Mouse (Mus musculus) limb, embryonic 13.5 days (tissue): ENCODE data around the gene Rmi2. TPM values are rescaled to one million over a fixed set of nuclear protein-coding genes. Genes with fewer than 3 reads are reported as not detected.

Experiments used
- ATAC-seq: fragments of 200-750 bp; cut with Nextera tagmentation; 2 replicates; pipeline ENCODE4 v1.8.0; 2017; ENCODE audit warnings: low read depth, moderate number of reproducible peaks, moderate TSS enrichment; ENCODE audit not compliant: low FRiP score
- H3K27ac ChIP-seq: fragments of 300-500 bp; sonication (generic); 2 replicates; pipeline ENCODE4 v1.5.1; 2015; ENCODE audit warnings: inconsistent platforms, mild to moderate bottlenecking, moderate library complexity
- H3K27me3 ChIP-seq: fragments of 300-500 bp; sonication (generic); 2 replicates; pipeline ENCODE4 v1.6.1; 2015; ENCODE audit warnings: mild to moderate bottlenecking, inconsistent platforms
- H3K36me3 ChIP-seq: fragments of 300-500 bp; sonication (generic); 2 replicates; pipeline ENCODE4 v1.6.1; 2015; ENCODE audit warnings: inconsistent platforms, mild to moderate bottlenecking, moderate library complexity
- H3K4me1 ChIP-seq: fragments of 300-500 bp; sonication (generic); 2 replicates; pipeline ENCODE4 v1.6.1; 2015; ENCODE audit warnings: inconsistent platforms
- H3K4me2 ChIP-seq: fragments of 300-500 bp; sonication (generic); replicated peaks from 2 replicates; pipeline ENCODE4 v1.6.1; 2015; ENCODE audit warnings: inconsistent platforms, mild to moderate bottlenecking, moderate library complexity
- H3K4me3 ChIP-seq: fragments of 300-500 bp; sonication (generic); 2 replicates; pipeline ENCODE4 v1.5.1; 2015; ENCODE audit warnings: moderate library complexity, mild to moderate bottlenecking, inconsistent platforms
- H3K9ac ChIP-seq: fragments of 300-500 bp; sonication (generic); 2 replicates; pipeline ENCODE4 v1.6.1; 2015; ENCODE audit warnings: mild to moderate bottlenecking, inconsistent platforms
- H3K9me3 ChIP-seq: fragments of 300-500 bp; sonication (generic); 2 replicates; pipeline ENCODE4 v1.6.1; 2016; ENCODE audit warnings: inconsistent platforms
- WGBS: fragments of 180-500 bp; shearing (Covaris S2); methylation state at CpG from one replicate; pipeline ENCODE4 v1.1.7; 2015; 5-methylcytosine and 5-hydroxymethylcytosine counted together
- polyA plus RNA-seq: library from polyadenylated mRNA; unstranded; fragments of >200 nt; fragmentation: Nextera tagmentation; extraction: Ambion mirVana; gene quantifications from 2 replicates; pipeline ENCODE4 v1.2.1, GENCODE M21; 2015

The Rmi2 gene
- polyA plus RNA-seq, 1 experiment from 2014 or later, result 4.8 TPM

DNA sequence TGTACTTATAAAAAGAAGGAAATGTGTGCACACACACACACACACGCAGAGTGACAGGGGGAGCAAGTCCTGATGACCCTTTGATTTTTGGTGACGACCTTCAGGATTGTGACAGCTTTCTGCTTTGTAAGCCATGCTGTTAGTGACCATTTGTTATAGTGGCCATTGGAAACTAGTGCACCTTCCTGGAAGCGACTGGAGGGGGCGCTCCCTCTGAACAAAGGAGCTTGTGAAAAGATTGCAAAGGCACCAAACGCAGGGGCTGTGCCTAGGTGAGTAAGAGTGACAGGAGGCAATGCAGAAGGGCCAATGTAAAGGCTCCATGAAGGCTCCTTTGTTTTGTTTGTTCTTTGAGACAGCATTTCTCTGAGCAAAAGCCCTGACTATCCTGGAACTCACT, 68.0 kb downstream of the Rmi2 start:
- Histone ChIP-seq H3K27ac (no peak overlapping the region), H3K9me3 (0 out of 2 replicates have a peak, but pooled peaks cover 4% of the 10 kb centered on the region), H3K4me1 (peaks cover 16% of the 10 kb centered on the region), H3K36me3 (no peaks in the 10 kb centered on the region), H3K4me2 (no peak overlapping the region), H3K9ac (no peak overlapping the region), H3K4me3 (no peak overlapping the region), H3K27me3 (no peaks in the 10 kb centered on the region)
- ATAC-seq, result no peak
- 62% methylated on average over 5 of the region's 5 CpGs for WGBS

DNA sequence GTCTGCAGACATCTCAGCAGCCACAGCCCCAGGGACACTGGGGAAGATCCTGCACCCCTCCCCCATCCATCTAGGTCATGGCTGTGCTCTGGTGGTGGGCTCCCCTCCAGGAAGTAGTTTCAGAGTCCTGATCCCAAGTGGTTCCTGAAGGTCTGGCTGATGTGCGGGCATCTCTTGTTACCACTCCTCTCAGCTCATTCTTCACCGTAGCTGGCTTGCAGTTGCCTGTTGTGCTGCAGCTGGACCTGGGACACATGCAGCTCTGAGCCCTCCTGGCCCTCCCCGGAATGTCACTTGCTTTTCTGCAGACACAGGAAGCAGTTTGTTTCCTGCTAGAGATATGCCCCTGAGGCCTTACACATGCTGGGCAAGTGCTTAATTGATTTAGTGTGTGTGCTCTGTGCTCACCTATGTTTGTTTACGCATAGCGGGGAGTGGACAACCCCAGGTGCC, 70.8 kb downstream of the Rmi2 start:
- Histone ChIP-seq H3K27ac (no peak overlapping the region), H3K9ac (no peak overlapping the region), H3K4me1 (peaks cover 16% of the 10 kb centered on the region), H3K4me3 (no peak overlapping the region), H3K27me3 (no peaks in the 10 kb centered on the region), H3K36me3 (no peaks in the 10 kb centered on the region), H3K9me3 (0 out of 2 replicates have a peak, but pooled peaks cover 4% of the 10 kb centered on the region), H3K4me2 (no peak overlapping the region)
- ATAC-seq, result no peak
- 19% methylated on average over 5 of the region's 5 CpGs for WGBS

DNA sequence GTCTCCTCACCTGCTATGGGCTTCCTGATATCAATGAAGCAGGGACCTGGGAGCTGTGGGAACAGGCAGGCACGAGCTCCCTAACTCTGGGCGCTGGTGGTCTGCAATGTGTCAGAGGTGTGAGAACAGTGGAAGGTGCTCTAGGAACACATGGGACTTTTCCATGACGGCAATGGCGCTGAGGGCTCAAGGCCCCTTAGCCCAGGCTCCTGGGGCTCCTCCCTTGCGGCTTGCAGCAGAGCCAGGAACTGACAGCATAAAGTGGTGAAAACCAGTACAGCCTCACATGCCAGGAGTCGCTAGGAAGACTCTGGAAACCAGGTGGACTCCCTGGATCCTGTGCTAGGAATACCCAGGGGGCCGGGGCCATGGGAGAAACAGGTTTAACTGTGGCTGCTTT, 75.7 kb downstream of the Rmi2 start:
- Histone ChIP-seq H3K27me3 (no peaks in the 10 kb centered on the region), H3K4me3 (no peak overlapping the region), H3K9me3 (0 out of 2 replicates have a peak, but pooled peaks cover 4% of the 10 kb centered on the region), H3K4me1 (peaks cover 12% of the 10 kb centered on the region), H3K4me2 (no peak overlapping the region), H3K27ac (no peak overlapping the region), H3K36me3 (no peaks in the 10 kb centered on the region), H3K9ac (no peak overlapping the region)
- WGBS, result 67% methylated on average over 7 of the region's 7 CpGs
- no peak for ATAC-seq

DNA sequence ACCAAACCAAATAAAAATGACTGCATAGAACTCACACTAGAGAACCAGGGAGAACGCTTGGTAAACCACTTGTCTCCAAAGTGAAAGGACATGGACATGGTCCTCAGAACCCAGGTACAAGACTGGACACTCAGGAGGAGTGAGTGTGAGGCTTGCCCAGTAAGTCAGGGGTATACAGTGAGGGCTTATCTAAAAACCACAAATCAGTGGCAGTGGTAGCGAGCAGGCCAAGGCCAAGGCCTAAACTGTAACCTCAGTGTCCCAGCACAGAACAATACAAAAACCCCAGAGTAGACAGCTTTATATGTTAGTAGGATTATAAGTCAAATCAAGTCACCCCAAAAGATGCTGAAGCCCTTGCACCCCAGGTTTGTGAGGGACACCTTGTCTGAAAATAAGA, 76.2 kb downstream of the Rmi2 start:
- Histone ChIP-seq H3K27ac (no peak overlapping the region), H3K9ac (no peak overlapping the region), H3K4me2 (no peak overlapping the region), H3K4me1 (peaks cover 7% of the 10 kb centered on the region), H3K36me3 (no peaks in the 10 kb centered on the region), H3K27me3 (no peaks in the 10 kb centered on the region), H3K4me3 (no peak overlapping the region), H3K9me3 (0 out of 2 replicates have a peak, but pooled peaks cover 4% of the 10 kb centered on the region)
- WGBS, result 87% methylated on average over 2 of the region's 2 CpGs
- ATAC-seq, result no peak

DNA sequence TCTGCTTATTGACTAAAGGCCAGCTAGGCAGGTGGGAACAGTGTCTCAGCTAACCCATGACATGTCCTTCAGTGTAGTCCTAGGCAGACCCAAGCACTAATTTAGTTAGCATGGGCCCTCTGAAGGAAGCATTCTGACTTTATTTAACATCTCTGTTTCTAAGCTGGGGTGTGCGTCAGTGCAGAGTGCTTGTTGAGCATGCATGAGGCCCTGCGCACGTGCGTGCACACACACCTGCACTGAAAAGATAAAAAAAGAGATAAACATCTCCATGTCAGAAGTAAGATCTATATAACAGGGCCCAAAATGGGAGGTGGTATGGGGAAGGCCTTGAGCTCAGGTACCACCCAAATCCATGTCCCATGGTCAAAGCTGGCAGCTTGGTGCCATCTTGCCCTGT, 80.2 kb downstream of the Rmi2 start:
- Histone ChIP-seq H3K4me3 (no peak overlapping the region), H3K36me3 (no peaks in the 10 kb centered on the region), H3K9ac (no peak overlapping the region), H3K27me3 (no peaks in the 10 kb centered on the region), H3K9me3 (no peaks in the 10 kb centered on the region), H3K4me1 (peaks cover 11% of the 10 kb centered on the region), H3K4me2 (no peak overlapping the region), H3K27ac (no peak overlapping the region)
- no peak for ATAC-seq
- WGBS, result 88% methylated on average over 4 of the region's 4 CpGs

DNA sequence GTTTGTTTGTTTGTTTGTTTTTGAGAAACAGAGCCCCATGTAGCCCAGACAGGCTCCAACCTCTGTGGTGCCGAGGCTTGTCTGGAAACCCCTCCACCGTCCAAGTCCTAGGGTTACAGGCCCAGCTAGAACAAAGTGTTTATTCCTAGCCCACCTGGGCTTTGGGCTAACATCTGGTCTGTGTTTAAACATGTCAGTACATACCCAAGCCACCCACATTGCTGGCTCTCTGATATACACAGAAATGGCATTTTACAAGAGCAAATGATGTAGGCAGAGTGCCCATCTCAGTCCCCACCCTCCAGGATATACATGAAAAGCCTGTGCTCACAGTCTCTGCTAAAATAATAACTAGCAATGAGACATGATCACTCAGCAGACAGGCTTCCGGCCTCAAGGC, 81.4 kb downstream of the Rmi2 start:
- H3K4me1 ChIP-seq, result peaks cover 11% of the 10 kb centered on the region
- no peak overlapping the region for H3K9ac ChIP-seq
- no peak overlapping the region for H3K27ac ChIP-seq
- no peak overlapping the region for H3K4me2 ChIP-seq
- no peak overlapping the region for H3K4me3 ChIP-seq
- ATAC-seq, result peak; percentile 55; the same call in 1 of the 2 replicates
- 34% methylated on average over 3 of the region's 3 CpGs for WGBS
- no peaks in the 10 kb centered on the region for H3K9me3 ChIP-seq
- H3K27me3 ChIP-seq, result no peaks in the 10 kb centered on the region
- no peaks in the 10 kb centered on the region for H3K36me3 ChIP-seq

DNA sequence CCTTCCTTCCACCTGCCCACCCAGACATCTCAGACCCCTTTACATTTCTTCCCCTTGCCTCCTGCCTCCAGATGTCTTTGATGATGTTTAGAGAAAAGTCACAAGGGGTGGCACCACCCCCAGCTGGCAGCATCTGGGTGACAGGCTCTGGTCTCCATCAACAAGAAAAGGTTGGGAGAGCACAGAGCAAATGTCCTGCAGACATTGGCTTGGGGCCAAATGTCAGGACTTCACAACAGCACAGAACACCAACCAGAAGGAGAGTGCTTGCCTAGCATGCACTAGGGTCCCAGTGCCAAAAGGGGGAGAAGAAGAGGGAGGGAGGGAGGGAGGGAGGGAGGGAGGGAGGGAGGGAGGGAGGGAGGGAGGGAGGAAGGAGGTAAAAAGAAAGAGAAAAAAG, 85.0 kb downstream of the Rmi2 start:
- no peak for ATAC-seq
- Histone ChIP-seq H3K4me3 (no peak overlapping the region), H3K27ac (no peak overlapping the region), H3K27me3 (no peaks in the 10 kb centered on the region), H3K4me2 (no peak overlapping the region), H3K9ac (0 out of 2 replicates have a peak overlapping the region, but pooled peaks have one; percentile 2), H3K9me3 (no peaks in the 10 kb centered on the region), H3K4me1 (peaks cover 5% of the 10 kb centered on the region; the same call in 1 of the 2 replicates), H3K36me3 (no peaks in the 10 kb centered on the region)

DNA sequence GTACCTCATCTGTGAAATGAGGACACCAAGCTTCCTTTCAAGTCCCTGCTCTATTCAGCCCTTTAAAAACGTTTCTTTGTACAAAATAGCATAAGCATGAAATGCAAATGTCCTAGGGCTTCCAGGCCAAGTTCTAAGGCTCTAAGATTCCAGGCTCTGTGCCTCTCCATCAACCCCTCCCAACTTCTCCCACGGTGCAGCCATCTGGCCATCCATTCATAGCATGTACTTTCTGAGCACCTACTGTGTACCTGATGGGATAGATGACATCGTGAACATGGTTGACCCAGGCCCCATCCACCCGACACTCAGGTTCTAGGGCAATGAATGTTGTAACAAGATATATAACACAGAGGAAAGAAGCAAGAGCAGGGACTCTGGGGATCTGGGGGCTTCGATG, 88.7 kb downstream of the Rmi2 start:
- no peak overlapping the region for H3K4me3 ChIP-seq
- no peak overlapping the region for H3K4me2 ChIP-seq
- H3K36me3 ChIP-seq, result no peaks in the 10 kb centered on the region
- no peak overlapping the region for H3K9ac ChIP-seq
- WGBS, result 74% methylated on average over 5 of the region's 5 CpGs
- no peaks in the 10 kb centered on the region for H3K9me3 ChIP-seq
- peaks cover 5% of the 10 kb centered on the region; the same call in 1 of the 2 replicates for H3K4me1 ChIP-seq
- no peaks in the 10 kb centered on the region for H3K27me3 ChIP-seq
- no peak for ATAC-seq
- H3K27ac ChIP-seq, result no peak overlapping the region

DNA sequence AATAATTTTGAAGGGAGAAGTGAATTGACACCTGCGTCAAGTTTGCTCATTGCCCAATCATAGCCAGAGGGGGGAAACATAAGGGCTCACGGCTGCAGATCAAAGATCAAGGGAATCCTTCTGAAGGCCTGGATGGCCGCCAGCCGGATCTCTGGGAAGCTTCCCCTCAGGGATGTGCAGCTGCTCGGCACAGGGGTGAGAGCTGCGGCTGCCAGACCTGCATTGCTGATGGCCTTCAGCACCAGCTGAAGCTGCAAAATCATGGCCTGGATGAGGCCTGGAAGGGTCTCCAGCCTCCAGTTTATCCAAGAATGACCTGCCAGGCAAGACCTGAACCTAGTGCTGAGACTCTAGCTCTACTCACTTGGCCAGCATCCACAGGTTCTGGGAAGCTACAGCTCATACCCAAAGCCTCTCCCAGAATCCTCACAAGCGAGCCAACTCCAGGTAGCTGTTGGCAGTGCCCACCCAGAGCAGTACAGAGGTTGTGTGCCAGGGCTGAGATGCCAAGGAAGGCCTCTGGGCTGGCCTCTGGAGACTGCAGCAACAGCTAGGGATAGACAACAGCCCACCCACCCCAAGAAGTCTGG, 90.8 kb downstream of the Rmi2 start:
- Histone ChIP-seq H3K27me3 (no peaks in the 10 kb centered on the region), H3K4me3 (no peak overlapping the region), H3K9ac (no peak overlapping the region), H3K4me1 (peaks cover 5% of the 10 kb centered on the region; the same call in 1 of the 2 replicates), H3K36me3 (no peaks in the 10 kb centered on the region), H3K27ac (no peak overlapping the region), H3K4me2 (no peak overlapping the region), H3K9me3 (0 out of 2 replicates have a peak, but pooled peaks cover 7% of the 10 kb centered on the region)
- WGBS, result 34% methylated on average over 7 of the region's 7 CpGs
- ATAC-seq, result no peak

DNA sequence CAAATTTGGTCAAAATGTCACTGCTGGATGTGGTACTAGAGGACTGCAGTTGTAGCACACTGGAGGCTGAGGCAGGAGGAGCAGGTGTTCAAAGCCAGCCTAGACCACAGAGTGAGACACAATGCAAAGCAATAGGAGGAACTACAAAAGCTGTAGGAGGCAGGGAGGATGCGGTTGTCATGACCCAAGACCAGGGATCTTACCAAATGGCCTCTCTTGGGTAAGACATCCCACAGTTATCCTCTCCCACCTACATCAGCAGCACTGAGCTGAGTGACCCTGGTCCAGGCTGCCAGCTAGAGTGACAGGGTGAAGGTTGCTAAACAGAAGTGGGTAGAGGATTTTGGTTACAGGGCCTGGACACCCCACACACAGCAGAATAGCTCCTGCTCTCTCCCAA, 92.2 kb downstream of the Rmi2 start:
- H3K36me3 ChIP-seq, result no peaks in the 10 kb centered on the region
- H3K27ac ChIP-seq, result no peak overlapping the region
- H3K27me3 ChIP-seq, result no peaks in the 10 kb centered on the region
- H3K9ac ChIP-seq, result no peak overlapping the region
- H3K4me1 ChIP-seq, result peaks cover 5% of the 10 kb centered on the region; the same call in 1 of the 2 replicates
- no peak overlapping the region for H3K4me2 ChIP-seq
- H3K4me3 ChIP-seq, result no peak overlapping the region
- no peak for ATAC-seq
- WGBS, result 81% methylated on average over 1 of the region's 1 CpGs
- H3K9me3 ChIP-seq, result 0 out of 2 replicates have a peak, but pooled peaks cover 9% of the 10 kb centered on the region

DNA sequence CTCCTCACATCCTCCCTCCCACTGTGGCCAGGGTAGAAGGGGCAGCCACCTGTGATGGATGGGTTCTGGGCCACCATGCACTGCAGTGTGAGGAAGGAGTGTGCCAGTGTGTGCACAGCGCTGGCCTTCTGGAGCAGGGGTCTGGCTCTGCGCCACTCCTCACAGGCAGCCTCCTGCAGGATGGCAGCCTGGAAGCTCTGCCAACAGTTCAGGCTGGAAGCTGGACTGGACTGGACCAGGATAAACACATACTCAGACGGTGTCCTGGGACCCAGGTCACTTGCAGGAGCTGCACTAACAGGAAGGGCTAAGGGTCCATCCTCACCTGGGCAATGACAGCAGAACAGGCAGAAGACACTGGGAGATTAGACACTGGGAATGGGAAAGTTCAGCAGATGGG, 98.5 kb downstream of the Rmi2 start:
- Histone ChIP-seq H3K36me3 (no peaks in the 10 kb centered on the region), H3K4me3 (no peak overlapping the region), H3K4me2 (no peak overlapping the region), H3K9me3 (0 out of 2 replicates have a peak, but pooled peaks cover 9% of the 10 kb centered on the region), H3K27me3 (no peaks in the 10 kb centered on the region), H3K4me1 (no peaks in the 10 kb centered on the region), H3K27ac (no peak overlapping the region), H3K9ac (no peak overlapping the region)
- 87% methylated on average over 3 of the region's 3 CpGs for WGBS
- no peak for ATAC-seq

DNA sequence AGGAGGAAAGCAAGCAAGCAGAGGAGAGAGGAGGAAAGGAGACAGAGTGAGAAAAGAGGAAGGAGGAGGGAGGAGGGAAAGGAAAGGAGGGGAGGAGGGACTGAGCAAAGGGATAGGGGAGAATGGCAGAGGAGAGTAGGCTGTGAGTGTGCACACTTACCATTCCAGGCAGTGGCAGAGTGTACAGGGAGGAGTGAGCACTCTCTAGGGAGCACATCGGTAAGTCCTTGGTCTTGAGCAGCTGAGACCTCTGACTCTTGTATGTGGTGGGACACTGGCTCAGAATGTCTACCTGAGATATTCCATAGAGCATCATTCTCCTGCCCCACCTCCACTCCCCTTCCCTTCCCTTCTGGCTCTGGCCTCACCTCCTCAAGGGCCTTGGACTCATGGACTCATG, 99.2 kb downstream of the Rmi2 start:
- H3K9ac ChIP-seq, result no peak overlapping the region
- no peaks in the 10 kb centered on the region for H3K27me3 ChIP-seq
- 0 out of 2 replicates have a peak, but pooled peaks cover 9% of the 10 kb centered on the region for H3K9me3 ChIP-seq
- H3K27ac ChIP-seq, result no peak overlapping the region
- no peak for ATAC-seq
- no peak overlapping the region for H3K4me2 ChIP-seq
- H3K4me3 ChIP-seq, result no peak overlapping the region
- no peaks in the 10 kb centered on the region for H3K36me3 ChIP-seq
- 73% methylated on average over 1 of the region's 1 CpGs for WGBS
- no peaks in the 10 kb centered on the region for H3K4me1 ChIP-seq
